Mouse (Mus musculus) adipocyte (in vitro differentiated cells): ENCODE measurements around the gene Pgm2.
A peak's percentile ranks its signal among the peaks of the same experiment; 100 is the strongest.

Experiments
- DNase-seq: peaks from one replicate; pipeline ENCODE4 v3.0.0-alpha.2; 2016; ENCODE audit warnings: low spot score

Pgm2 gene

DNA sequence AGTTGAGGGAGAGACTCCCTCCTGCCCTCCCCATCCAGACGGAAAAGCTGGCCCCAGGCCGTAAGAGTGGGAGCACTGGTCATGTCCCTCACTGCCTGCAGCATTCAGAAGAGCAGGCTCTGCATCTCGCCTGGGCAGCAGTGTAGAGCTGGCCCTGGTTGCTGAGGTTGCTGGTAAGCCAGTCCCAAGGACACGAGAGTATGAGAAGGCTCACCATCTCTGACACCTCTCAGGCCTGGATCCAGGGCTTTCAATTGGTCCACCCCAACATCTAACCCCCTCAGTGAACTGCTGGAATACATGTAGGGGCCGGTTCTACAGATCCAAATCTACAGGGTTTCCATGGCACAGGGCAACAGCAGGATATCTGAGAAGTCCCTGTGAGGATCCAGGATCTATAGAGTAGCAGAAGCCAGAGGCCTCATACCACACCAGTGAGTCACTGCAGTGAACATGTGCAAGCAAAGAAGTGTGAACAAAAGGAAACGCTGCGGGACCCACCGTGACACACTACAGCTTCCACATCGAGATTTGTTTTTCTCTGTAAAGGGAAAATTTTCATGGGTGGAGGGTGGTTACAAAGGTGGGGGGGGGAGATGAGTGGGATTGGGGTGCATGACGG lies 53.7 kb downstream of the Pgm2 start:
- no peak for DNase-seq

DNA sequence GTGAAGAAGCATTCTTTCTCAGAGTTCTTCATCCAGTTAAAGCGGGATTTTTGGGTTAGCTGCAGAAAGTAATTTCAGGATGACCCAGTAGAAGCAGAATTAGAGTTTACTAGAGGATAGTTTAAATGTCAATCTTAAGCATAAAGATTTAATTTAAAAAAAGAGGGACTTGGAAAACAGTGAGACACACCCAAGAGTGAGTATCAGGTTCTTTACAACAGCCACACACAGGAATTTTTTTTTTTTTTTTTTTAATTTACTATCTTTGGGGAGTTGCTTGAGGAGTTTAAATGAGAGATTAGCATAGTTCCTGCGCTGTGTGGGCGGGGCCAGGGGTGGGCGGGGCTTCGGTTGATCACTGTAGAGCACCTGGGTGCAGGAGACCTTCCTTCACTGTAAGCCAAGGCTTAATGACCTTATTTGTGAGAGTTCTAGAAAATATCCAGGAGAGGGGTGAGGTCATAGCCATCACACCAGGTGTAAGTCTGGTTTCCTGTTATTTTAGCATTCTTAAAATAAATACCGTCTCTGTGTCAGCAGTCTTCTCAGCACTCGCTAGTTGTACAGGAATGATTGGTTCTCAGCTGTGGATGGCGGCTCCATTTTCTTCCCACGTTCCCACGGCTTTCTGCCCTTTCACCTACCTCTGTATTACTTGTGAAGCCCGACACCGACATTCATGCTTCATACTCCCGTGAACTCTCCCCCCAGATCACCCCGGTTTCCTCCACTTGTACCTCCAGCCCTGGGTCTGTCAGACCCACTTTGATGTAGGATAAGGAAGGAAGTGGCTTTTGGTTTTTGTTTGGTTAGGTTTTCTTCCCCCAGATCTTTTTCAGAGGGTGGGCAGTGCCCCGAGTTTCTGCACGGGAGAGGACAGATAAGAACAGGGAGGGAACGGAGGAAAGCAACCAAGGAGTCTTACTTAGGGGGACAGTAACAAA lies 56.7 kb downstream of the Pgm2 start:
- DNase-seq, result no peak

DNA sequence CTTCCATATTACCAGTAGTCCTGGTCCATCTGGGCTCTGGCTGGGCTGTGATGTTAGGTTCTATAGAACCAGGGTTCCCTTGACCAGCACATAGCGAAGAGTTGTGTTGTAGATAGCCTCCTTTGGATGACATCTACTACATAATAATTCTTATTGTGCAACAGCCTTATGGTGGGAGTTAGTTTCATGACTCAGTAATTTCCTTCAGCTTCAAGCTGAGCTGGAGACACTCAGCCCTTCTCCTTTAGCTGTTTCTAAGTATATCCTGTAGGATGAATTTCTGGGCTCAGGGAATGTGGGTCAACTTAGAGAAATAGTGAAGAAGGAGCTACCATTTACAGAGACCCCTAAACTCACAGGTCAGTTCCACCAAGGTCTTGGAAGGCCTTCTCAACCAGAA lies 60.6 kb downstream of the Pgm2 start:
- DNase-seq, result no peak

DNA sequence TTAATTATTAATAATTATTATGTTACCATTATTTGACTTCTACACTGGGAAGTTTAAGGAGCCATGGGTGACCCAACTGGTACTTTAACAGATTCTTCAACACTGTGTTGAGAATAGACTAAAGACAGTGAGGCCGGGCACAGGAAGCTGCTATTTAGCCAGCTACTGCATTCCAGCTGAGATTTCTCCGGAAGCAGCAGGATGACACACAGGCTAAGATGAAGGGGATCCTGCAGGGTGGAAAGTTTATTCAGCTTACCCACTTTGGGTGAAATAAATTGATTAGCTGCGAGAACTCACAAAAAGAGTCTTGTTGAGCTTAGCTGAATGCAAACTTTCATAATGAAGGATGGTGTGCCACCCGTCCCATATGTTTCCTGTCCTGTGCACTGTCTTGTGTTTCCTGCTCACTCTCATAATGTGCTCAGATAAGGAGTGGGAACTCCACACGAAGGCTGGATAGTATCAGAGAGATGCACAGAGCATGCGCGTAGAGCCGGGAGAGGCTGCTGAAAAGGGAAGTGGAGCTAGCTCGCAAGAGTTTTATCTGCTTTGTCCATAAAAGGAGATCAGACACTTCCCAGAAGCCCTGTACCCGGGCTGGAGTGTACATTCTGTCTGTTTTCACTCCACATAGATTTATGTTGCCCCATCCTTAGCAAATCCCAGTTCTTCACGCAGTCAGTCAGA lies 63.3 kb downstream of the Pgm2 start, which contains the start of gene Tbc1d1:
Tbc1d1 (plus strand) TSS at position 445 of the 690 bp plus-strand sequence.
- no peak for DNase-seq

DNA sequence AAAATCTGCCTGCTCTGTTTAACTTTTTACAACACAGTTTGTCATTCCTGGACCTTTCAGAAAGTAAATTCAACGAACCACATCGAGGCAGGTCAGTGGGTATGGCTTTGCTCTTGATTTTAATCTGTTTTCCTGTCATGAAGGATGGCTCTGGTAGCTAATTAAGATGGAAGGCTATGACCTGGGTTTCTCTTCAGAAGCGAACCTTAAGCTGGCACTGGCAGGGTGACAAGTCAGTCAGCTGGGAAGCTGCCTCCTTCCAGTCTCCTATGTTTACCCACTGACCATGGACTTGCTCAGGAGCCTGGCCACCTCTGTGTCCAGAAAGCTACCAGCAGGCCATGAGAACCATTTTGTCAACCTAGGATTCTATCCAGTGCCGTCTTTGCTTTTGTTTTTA lies 63.8 kb downstream of the Pgm2 start:
- DNase-seq, result no peak

DNA sequence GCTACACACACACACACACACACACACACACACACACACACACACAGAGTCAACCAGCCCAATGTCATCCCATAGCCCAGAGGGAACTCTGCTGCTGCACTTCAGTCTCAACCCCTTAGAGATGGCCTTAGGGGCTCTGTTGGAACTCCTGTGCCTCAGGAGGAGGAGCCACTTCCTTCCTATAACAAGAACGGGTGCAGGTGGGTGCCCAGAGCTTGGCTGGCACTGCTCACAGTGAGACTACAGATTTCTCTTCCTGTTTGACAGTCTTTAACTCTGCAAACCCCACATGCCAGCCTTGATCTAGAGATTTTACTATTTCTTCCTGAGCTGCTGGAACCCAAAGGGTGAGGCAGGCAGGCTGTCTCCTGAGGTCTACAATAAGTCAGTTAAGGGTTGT lies 65.2 kb downstream of the Pgm2 start:
- no peak for DNase-seq

DNA sequence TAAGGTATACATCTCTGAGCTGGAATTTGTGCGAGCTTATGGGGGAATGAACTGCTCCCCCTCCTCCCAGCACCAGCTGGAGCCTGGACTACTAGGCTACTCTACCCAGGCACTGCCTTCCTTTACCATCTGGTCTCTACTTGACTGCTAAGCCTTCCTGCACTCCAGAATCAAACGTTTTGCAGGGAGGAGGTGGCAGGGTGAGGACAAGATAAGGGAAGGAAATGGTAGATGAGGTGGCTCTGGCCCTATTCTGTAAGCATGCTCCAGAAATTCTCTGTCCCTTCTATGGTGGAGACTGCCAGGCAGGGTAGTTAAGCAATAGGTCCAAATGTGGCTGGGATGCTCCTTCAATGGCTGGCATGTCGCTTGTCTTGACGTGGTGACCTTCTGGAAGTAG lies 65.8 kb downstream of the Pgm2 start:
- DNase-seq, result no peak

DNA sequence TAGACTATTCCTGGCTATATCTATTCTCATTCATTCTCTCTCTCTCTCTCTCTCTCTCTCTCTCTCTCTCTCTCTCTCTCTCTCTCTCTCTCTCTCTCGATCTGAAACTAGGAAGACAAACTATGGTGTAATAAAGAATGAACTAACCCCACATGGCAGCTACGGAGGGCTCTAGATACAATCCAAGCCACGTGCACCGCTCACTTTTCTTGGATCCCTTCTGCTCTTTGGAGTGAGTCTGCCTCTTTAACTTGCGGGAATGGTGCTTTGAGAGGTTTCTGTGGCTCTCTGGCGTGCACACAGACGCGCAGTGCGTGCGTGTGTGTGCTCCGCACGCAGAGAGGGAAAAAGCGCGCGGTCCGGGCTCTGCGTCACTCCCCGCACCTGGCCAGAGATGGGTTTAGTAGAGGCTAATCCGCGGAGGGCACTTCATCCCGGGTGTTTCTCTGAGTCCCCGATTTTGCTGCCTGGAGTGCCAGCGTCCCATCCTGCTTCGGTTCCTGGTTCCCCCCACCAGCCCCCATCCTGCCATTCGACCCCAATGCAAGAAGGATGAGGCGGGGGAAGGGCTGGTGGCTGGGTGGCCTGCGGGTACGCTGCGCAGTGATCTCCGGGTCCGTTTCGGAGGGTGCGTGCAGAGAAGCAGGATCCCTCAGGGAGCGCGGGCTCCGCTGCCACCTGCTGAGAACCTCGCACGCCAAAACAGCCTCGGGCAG lies 66.5 kb downstream of the Pgm2 start:
- DNase-seq, result no peak

DNA sequence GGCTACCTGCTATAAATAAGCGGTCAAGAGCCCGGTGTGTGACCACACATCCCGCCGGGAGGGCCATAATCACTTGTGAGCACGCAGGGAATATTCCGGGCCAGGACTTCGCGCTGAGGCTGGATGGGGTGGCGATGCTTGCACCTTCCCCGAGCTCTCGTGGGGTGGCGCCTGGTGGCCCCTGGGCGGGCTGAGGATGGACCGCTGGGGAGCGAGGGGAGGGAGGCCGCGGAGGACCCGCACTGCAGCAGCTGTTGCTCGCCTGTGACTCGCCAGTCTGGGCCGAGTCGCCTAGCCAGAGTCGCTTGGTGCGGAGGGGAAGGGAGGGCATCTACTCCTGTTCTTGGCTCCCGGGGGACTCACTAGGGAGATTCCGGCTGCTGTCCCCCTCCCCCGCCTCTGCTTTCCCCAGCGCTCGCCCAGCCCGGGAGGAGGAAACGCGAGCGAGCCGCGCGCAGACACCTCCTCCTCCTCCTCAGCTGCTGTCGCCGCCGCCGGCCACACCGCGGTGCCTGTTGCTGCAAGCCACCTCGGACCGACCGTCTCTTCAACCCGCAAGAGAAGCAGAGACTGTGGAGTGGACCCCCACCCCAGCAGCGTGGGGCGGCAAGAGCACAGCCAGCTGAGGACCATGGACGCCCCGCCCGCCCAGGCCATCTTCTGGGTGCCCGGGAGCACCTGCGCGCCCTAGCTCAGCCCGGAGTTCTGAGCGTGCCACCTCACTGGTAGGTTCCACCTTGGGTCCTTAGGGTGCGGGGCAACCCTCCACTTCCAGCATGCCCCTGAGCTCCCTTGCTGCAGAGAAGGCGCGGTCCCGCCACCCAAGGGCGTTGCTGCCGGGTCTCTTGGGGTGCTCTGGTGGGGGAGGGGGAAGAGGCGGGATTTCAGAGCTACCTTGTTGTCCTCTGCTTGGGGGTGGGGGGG lies 67.3 kb downstream of the Pgm2 start:
- peak; percentile 10 for DNase-seq

DNA sequence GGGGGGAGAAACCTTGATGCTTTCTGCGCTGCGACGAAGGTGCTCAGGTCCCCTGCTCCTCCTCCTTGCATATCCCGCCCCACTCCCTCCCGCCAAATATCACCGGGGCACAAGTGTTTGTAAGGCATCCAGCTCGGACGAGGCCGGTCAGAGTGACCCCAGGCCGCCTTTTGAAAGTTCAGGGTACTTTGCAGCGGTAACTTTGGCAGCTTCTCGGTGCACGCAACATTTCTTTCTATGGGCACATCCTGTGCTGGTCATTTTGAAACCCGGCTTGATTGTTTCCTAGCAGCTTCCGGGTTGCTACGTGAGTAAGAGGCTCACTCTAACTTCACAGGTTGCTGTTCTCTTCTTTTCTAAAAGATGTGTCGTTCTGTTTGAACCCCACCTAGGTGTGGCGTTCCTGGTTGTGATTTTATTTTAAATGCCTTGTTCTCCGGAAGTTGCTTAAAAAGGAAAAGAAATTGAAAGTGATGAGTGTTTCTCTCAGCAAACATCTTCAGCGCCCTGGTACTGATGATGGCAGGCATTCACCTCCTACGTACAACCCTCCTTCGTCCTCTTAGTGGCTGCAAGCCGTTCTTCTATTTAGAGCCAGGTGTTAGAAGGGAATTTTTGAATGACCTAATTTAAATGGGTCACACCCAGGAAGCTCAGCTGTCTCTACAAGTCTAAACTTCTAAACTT lies 68.1 kb downstream of the Pgm2 start:
- DNase-seq, result no peak

DNA sequence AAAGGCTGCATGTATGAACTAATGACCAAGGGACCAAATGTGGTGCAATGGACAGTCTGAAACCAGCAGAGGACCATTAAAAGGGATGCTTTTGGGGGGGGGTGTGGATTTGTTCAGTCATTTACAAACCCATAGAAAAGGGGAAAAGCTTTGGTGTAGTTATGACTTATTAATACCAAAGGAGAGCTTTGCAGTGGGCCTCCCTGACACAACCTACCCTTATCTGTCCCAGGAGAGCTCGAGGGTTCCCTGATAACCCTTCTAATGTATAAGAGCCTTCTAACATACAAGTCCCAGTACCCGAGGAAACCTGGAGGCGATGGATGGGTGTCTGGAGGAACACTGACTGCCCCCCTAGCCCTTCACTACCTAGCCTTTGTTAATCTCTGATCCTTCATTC lies 69.2 kb downstream of the Pgm2 start:
- DNase-seq, result no peak

DNA sequence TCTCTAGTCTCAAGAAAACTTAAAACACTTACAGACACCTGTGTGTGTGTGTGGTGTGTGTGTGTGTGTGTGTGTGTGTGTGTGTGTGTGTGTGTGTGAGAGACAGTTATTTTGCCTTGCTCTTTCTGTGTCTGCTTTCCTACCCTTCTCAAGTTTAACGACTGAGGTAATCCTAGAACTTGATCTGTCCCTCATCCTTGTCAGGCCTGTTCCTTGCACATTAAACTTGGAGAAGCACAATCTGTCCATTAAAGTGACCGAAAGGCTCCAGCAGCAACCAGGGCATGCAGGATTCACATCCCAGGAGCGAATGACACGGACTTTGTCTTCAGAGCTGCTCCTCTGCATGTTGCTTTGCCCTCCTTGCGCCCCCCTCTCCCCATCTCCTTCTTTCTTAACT lies 69.8 kb downstream of the Pgm2 start:
- no peak for DNase-seq

DNA sequence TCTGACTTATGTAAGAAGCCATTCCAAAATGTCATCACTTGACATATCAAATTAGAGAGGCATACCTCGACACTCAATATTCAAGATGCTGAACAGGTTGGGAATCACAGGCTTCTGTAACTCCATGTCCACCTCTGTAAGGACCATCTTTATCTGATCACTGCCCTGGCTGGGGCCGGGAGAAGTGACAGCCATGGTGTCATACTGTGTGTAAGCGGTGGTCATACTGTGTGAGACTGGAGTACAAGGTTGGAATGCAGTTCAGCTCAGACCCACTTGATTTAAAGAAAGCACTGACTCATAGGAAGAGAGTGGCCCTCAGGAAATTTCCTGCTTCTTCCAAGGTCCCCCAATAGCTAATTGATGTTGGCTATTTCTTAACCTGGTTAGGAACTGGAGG lies 71.7 kb downstream of the Pgm2 start:
- no peak for DNase-seq

DNA sequence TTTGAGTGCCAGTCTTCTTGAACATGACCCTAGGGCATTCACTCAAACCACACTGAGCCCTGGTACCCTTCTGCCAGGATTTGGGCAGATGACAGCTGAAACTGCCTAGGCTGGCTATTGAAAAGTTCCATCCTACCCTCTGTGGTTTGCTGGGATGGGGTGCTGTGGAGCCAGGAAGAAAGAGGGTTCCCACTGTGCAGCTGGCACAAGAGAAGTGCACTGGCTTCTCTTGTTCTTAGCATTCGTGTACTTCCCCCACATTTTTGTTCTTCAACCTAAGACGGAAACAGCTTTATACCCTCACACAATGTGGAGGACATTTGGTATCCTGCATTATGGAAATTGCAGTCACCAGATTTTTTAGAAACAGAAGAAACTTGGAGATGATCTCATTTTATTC lies 73.1 kb downstream of the Pgm2 start:
- DNase-seq, result no peak

DNA sequence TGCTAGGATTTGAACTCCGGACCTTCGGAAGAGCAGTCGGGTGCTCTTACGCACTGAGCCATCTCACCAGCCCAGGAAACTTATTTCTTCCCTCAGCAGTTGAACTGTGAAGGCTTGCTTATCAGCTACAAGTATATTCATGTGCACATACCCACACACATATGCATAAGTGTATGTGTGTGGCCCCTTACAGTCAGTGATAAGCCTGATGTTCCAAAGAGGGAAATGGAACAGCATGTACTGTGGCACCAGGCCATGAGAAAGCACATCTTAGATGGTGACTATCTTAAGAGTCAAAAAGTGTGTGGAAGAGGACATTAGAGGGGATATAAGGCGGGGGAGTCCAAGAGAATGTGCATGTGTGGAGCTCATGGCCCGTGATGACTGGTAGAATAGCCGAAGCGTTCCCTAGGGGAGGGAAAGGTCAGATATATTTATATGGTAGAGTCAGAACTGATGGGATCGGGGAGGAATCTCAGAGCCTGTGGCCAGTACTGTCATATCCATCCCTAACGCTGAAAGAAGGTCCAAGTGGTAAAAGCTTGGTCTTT lies 76.3 kb downstream of the Pgm2 start:
- no peak for DNase-seq

DNA sequence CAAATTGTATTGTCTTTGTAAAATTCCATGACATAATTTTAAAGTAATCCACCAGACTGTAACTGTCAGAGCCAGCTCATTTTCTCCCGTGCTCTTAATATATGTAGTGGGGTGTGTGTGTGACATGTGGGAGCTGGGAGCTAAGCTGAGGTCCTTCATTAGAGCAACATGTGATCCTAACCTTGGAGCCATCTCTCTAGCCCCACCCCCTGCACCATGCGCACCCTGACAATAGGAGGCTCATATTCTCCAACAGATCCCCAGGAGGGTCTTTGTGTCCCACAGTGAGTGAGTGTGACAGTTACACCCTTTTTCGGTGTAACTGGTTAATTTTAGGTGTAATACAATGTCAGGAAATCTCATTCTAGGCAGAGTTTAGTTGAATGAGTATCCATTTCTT lies 80.1 kb downstream of the Pgm2 start:
- DNase-seq, result no peak

DNA sequence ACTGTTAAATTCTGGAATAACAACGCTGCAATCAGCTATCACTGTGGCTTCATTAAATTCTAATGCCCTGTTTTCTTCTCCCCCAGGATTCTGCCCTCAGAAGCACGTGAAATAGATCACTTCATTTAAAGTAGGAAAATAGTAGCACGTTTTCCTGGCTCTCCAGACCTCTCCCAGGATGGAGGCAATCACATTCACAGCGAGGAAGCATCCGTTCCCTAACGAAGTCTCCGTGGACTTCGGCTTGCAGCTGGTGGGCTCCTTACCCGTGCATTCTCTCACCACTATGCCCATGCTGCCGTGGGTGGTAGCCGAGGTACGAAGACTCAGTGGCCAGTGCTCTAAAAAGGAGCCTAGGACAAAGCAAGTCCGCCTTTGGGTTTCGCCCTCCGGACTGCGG lies 80.6 kb downstream of the Pgm2 start:
- no peak for DNase-seq

DNA sequence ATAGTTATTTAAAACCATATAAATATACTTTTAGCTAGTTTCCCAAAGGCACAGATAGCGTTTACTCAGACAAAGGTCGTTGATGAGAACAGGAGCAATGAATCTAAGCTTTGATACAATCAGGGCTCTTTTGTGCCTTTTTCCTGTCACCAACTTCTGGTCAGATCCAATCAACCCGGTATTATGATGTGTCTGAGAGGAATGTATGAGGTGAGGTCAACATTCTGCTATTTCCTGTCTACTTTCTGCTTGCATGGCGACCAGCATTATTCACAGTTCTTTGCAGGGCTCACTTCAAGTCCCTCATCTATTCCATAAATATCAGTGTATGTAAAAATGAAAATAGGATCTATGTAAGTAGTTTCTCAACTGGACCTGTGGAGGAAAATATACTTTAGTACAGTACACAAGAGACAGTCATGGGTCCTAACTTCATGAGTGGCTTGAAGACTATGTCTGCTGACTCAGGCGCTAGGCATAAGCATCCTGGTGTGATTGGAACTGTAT lies 81.7 kb downstream of the Pgm2 start:
- DNase-seq, result no peak
